Mouse (Mus musculus) limb, embryonic 10.5 days (tissue): ENCODE measurements around the gene Cdk2. TPM values are rescaled to one million over a fixed set of nuclear protein-coding genes. Genes with fewer than 3 reads are reported as not detected.

Source experiments
- DNase-seq: peaks from one replicate; pipeline ENCODE4 v3.0.0-alpha.2; 2017; ENCODE audit warnings: low spot score
- H3K27ac ChIP-seq: fragments of 300-500 bp; sonication (generic); 2 replicates; pipeline ENCODE4 v1.5.1; 2016; ENCODE audit warnings: mild to moderate bottlenecking
- H3K27me3 ChIP-seq: fragments of 300-500 bp; sonication (generic); 2 replicates; pipeline ENCODE4 v1.6.1; 2016; ENCODE audit warnings: low read depth, mild to moderate bottlenecking; ENCODE audit not compliant: poor library complexity, severe bottlenecking
- H3K36me3 ChIP-seq: fragments of 300-500 bp; sonication (generic); 2 replicates; pipeline ENCODE4 v1.6.1; 2016; ENCODE audit warnings: mild to moderate bottlenecking, moderate library complexity
- H3K4me1 ChIP-seq: fragments of 300-500 bp; sonication (generic); 2 replicates; pipeline ENCODE4 v1.6.1; 2016
- H3K4me3 ChIP-seq: fragments of 300-500 bp; sonication (generic); 2 replicates; pipeline ENCODE4 v1.5.1; 2016; ENCODE audit warnings: mild to moderate bottlenecking, moderate library complexity
- H3K9me3 ChIP-seq: fragments of 300-500 bp; sonication (generic); replicated peaks from 2 replicates; pipeline ENCODE4 v1.6.1; 2016; ENCODE audit warnings: mild to moderate bottlenecking
- WGBS: fragments of 180-500 bp; shearing (Covaris S2); methylation state at CpG from one replicate; pipeline ENCODE4 v1.1.7; 2016; 5-methylcytosine and 5-hydroxymethylcytosine counted together
- polyA plus RNA-seq: library from polyadenylated mRNA; unstranded; fragments of >200 nt; fragmentation: Nextera tagmentation; extraction: Ambion mirVana; gene quantifications from 2 replicates; pipeline ENCODE4 v1.2.1, GENCODE M21; 2016

The Cdk2 gene
- polyA plus RNA-seq, 1 experiment from 2014 or later = 150 TPM

- Histone ChIP-seq H3K9me3 (no peaks in the 10 kb centered on the region), H3K4me3 (no peak overlapping the region), H3K27me3 (no peaks in the 10 kb centered on the region), H3K4me1 (no peaks in the 10 kb centered on the region), H3K36me3 (no peaks in the 10 kb centered on the region), H3K27ac (no peak overlapping the region)
- no peak for DNase-seq
These were observed 42.4 kb downstream of the Cdk2 start for GRCm38 (mm10) chr10:128662465-128662864.

- Histone ChIP-seq H3K27me3 (no peaks in the 10 kb centered on the region), H3K36me3 (no peaks in the 10 kb centered on the region), H3K27ac (no peak overlapping the region), H3K9me3 (no peaks in the 10 kb centered on the region), H3K4me3 (no peak overlapping the region), H3K4me1 (no peaks in the 10 kb centered on the region)
- WGBS = 60% methylated on average over 9 of the region's 9 CpGs
- no peak for DNase-seq
These were observed 45.3 kb downstream of the Cdk2 start for GRCm38 (mm10) chr10:128659490-128659889.

- no peak overlapping the region for H3K4me3 ChIP-seq
- H3K9me3 ChIP-seq = no peaks in the 10 kb centered on the region
- no peaks in the 10 kb centered on the region for H3K27me3 ChIP-seq
- 57% methylated on average over 9 of the region's 9 CpGs for WGBS
- H3K27ac ChIP-seq = no peak overlapping the region
- DNase-seq = no peak
- H3K36me3 ChIP-seq = no peaks in the 10 kb centered on the region
- no peaks in the 10 kb centered on the region for H3K4me1 ChIP-seq
These were observed 47.0 kb downstream of the Cdk2 start for GRCm38 (mm10) chr10:128657844-128658243.

- Histone ChIP-seq H3K27ac (no peak overlapping the region), H3K4me1 (no peaks in the 10 kb centered on the region), H3K27me3 (no peaks in the 10 kb centered on the region), H3K4me3 (no peak overlapping the region), H3K9me3 (no peaks in the 10 kb centered on the region), H3K36me3 (no peaks in the 10 kb centered on the region)
- WGBS = 86% methylated on average over 1 of the region's 1 CpGs
- DNase-seq = no peak
These were observed 48.1 kb downstream of the Cdk2 start for GRCm38 (mm10) chr10:128656731-128657130.

- no peaks in the 10 kb centered on the region for H3K4me1 ChIP-seq
These were observed 49.6 kb downstream of the Cdk2 start for GRCm38 (mm10) chr10:128655254-128655653.

GRCm38 (mm10) chr10:128653866-128654265, 51.0 kb downstream of the Cdk2 start:
- WGBS = 80% methylated on average over 4 of the region's 4 CpGs
- H3K27me3 ChIP-seq = no peaks in the 10 kb centered on the region
- no peak for DNase-seq
- H3K36me3 ChIP-seq = no peaks in the 10 kb centered on the region
- no peak overlapping the region for H3K27ac ChIP-seq
- H3K4me3 ChIP-seq = no peak overlapping the region
- H3K4me1 ChIP-seq = no peaks in the 10 kb centered on the region
- H3K9me3 ChIP-seq = no peaks in the 10 kb centered on the region

More at GRCm38 (mm10) chr10:128655254-128655653, 49.6 kb downstream of the Cdk2 start:
- H3K9me3 ChIP-seq = no peaks in the 10 kb centered on the region
- H3K4me3 ChIP-seq = no peak overlapping the region
- no peak for DNase-seq
- H3K36me3 ChIP-seq = no peaks in the 10 kb centered on the region
- H3K27me3 ChIP-seq = no peaks in the 10 kb centered on the region
- 91% methylated on average over 3 of the region's 3 CpGs for WGBS
- no peak overlapping the region for H3K27ac ChIP-seq

Other genes with a start within 250 kb of the Cdk2 start
- gene Smarcc2, start 245.8 kb downstream of the Cdk2 start, polyA plus RNA-seq = 64.2 and 91.3 TPM in 2 replicates
- gene Myl6, start 210.9 kb downstream of the Cdk2 start, polyA plus RNA-seq = 685 and 729 TPM in 2 replicates
- gene Myl6b, start 206.3 kb downstream of the Cdk2 start, polyA plus RNA-seq = 1.6 and 3.3 TPM in 2 replicates
- 7.0 and 8.4 TPM in 2 replicates for gene Esyt1, start 179.2 kb downstream of the Cdk2 start, polyA plus RNA-seq
- gene Zc3h10, start 157.3 kb downstream of the Cdk2 start, polyA plus RNA-seq = 14.5 and 15.4 TPM in 2 replicates
- gene Rpl41, start 155.7 kb downstream of the Cdk2 start, polyA plus RNA-seq = 3,499 and 3,829 TPM in 2 replicates
- gene Pa2g4, start 139.0 kb downstream of the Cdk2 start, polyA plus RNA-seq = 267 and 322 TPM in 2 replicates
- gene Erbb3, start 115.4 kb downstream of the Cdk2 start, polyA plus RNA-seq = 3.2 and 5.3 TPM in 2 replicates
- gene Rps26, start 78.3 kb downstream of the Cdk2 start, polyA plus RNA-seq = 592 and 676 TPM in 2 replicates
- 2.4 and 2.9 TPM in 2 replicates for gene Ikzf4, start 59.0 kb downstream of the Cdk2 start, polyA plus RNA-seq
- gene Suox, start 31.0 kb downstream of the Cdk2 start, polyA plus RNA-seq = 11.3 and 12.5 TPM in 2 replicates
- 54.0 and 68.0 TPM in 2 replicates for gene Rab5b, start 8.8 kb downstream of the Cdk2 start, polyA plus RNA-seq
- gene Pmel, start 836 bp downstream of the Cdk2 start, polyA plus RNA-seq = 0.25 and 0.55 TPM in 2 replicates
- 3.7 and 5.0 TPM in 2 replicates for gene Dgka, start 39.8 kb upstream of the Cdk2 start, polyA plus RNA-seq
- gene Pym1, start 42.9 kb upstream of the Cdk2 start, polyA plus RNA-seq = 61.0 and 63.1 TPM in 2 replicates
- gene Mmp19, start 85.9 kb upstream of the Cdk2 start, polyA plus RNA-seq = 0.21 and 0.30 TPM in 2 replicates
- gene Dnajc14, start 99.0 kb upstream of the Cdk2 start, polyA plus RNA-seq = 47.7 and 54.0 TPM in 2 replicates
- gene Tmem198b, start 99.3 kb upstream of the Cdk2 start, polyA plus RNA-seq = 14.8 and 19.8 TPM in 2 replicates
- 245 and 250 TPM in 2 replicates for gene Sarnp, start 112.3 kb upstream of the Cdk2 start, polyA plus RNA-seq
- 52.9 and 62.9 TPM in 2 replicates for gene Ormdl2, start 116.6 kb upstream of the Cdk2 start, polyA plus RNA-seq
- 16.2 TPM in 2 replicates for gene Gdf11, start 186.7 kb upstream of the Cdk2 start, polyA plus RNA-seq
- gene Cd63, start 196.0 kb upstream of the Cdk2 start, polyA plus RNA-seq = 430 and 439 TPM in 2 replicates
- gene Rdh5, start 217.9 kb upstream of the Cdk2 start, polyA plus RNA-seq = 9.2 and 10.2 TPM in 2 replicates
- 168 and 182 TPM in 2 replicates for gene Bloc1s1, start 219.0 kb upstream of the Cdk2 start, polyA plus RNA-seq
- 0.15 and 0.24 TPM in 2 replicates for gene Itga7, start 228.8 kb upstream of the Cdk2 start, polyA plus RNA-seq